Mouse (Mus musculus): ENCODE measurements around the gene Klc1. TPM values are rescaled to one million over a fixed set of nuclear protein-coding genes. Genes with fewer than 3 reads are reported as not detected.

Klc1 gene
- polyA plus RNA-seq, 1 experiment from 2014 or later = 598 TPM

- Histone ChIP-seq H3K27ac (ENCODE audit: low read depth, low read length) (no peak overlapping the region), H3K4me1 (ENCODE audit: control insufficient read depth, insufficient read depth, low read length) (no peaks in the 10 kb centered on the region), H3K9me3 (ENCODE audit: control insufficient read depth, low read length) (no peaks in the 10 kb centered on the region), H3K36me3 (ENCODE audit: control insufficient read depth, insufficient read depth, low read length) (peaks cover 91% of the 10 kb centered on the region), H3K4me2 (ENCODE audit: low read depth, low read length) (no peak overlapping the region), H3K27me3 (ENCODE audit: control insufficient read depth, insufficient read depth, low read length) (no peaks in the 10 kb centered on the region), H3K4me3 (ENCODE audit: low read depth, low read length) (no peak overlapping the region), H3K9ac (replicated peaks; ENCODE audit: low read depth, low read length) (no peak overlapping the region)
- ATAC-seq (ENCODE audit: low read depth) = no peak
- 94% methylated on average over 13 of the region's 13 CpGs for WGBS
Measured at GRCm38 (mm10) chr12:111777919-111778318, 19.3 kb downstream of the Klc1 start.

- no peak for ATAC-seq (ENCODE audit: low read depth)
- Histone ChIP-seq H3K27ac (ENCODE audit: low read depth, low read length) (no peak overlapping the region), H3K36me3 (ENCODE audit: control insufficient read depth, insufficient read depth, low read length) (peaks cover 82% of the 10 kb centered on the region), H3K4me3 (ENCODE audit: low read depth, low read length) (no peak overlapping the region), H3K9ac (replicated peaks; ENCODE audit: low read depth, low read length) (no peak overlapping the region), H3K27me3 (ENCODE audit: control insufficient read depth, insufficient read depth, low read length) (no peaks in the 10 kb centered on the region), H3K9me3 (ENCODE audit: control insufficient read depth, low read length) (no peaks in the 10 kb centered on the region), H3K4me2 (ENCODE audit: low read depth, low read length) (no peak overlapping the region), H3K4me1 (ENCODE audit: control insufficient read depth, insufficient read depth, low read length) (no peaks in the 10 kb centered on the region)
- 95% methylated on average over 1 of the region's 1 CpGs for WGBS
Measured at GRCm38 (mm10) chr12:111779544-111779943, 20.9 kb downstream of the Klc1 start.

- H3K4me3 ChIP-seq (ENCODE audit: low read depth, low read length) = no peak overlapping the region
- no peak overlapping the region for H3K27ac ChIP-seq (ENCODE audit: low read depth, low read length)
- ATAC-seq (ENCODE audit: low read depth) = no peak
- WGBS = 73% methylated on average over 14 of the region's 15 CpGs
- H3K9me3 ChIP-seq (ENCODE audit: control insufficient read depth, low read length) = no peaks in the 10 kb centered on the region
- no peak overlapping the region for H3K4me2 ChIP-seq (ENCODE audit: low read depth, low read length)
- H3K9ac ChIP-seq (replicated peaks; ENCODE audit: low read depth, low read length) = no peak overlapping the region
- no peaks in the 10 kb centered on the region for H3K27me3 ChIP-seq (ENCODE audit: control insufficient read depth, insufficient read depth, low read length)
- H3K4me1 ChIP-seq (ENCODE audit: control insufficient read depth, insufficient read depth, low read length) = no peaks in the 10 kb centered on the region
- peaks cover 77% of the 10 kb centered on the region for H3K36me3 ChIP-seq (ENCODE audit: control insufficient read depth, insufficient read depth, low read length)
Measured at GRCm38 (mm10) chr12:111785174-111785573, 26.5 kb downstream of the Klc1 start.

- ATAC-seq (ENCODE audit: low read depth) = no peak
- no peak overlapping the region for H3K4me2 ChIP-seq (ENCODE audit: low read depth, low read length)
- H3K4me3 ChIP-seq (ENCODE audit: low read depth, low read length) = no peak overlapping the region
- H3K9me3 ChIP-seq (ENCODE audit: control insufficient read depth, low read length) = no peaks in the 10 kb centered on the region
- no peak overlapping the region for H3K9ac ChIP-seq (replicated peaks; ENCODE audit: low read depth, low read length)
- 94% methylated on average over 6 of the region's 6 CpGs for WGBS
- H3K27ac ChIP-seq (ENCODE audit: low read depth, low read length) = no peak overlapping the region
- H3K4me1 ChIP-seq (ENCODE audit: control insufficient read depth, insufficient read depth, low read length) = no peaks in the 10 kb centered on the region
- H3K27me3 ChIP-seq (ENCODE audit: control insufficient read depth, insufficient read depth, low read length) = no peaks in the 10 kb centered on the region
- H3K36me3 ChIP-seq (ENCODE audit: control insufficient read depth, insufficient read depth, low read length) = peaks cover 74% of the 10 kb centered on the region
Measured at GRCm38 (mm10) chr12:111787015-111787414, 28.4 kb downstream of the Klc1 start.

GRCm38 (mm10) chr12:111790090-111790489 is 31.4 kb downstream of the Klc1 start:
- H3K4me3 ChIP-seq (ENCODE audit: low read depth, low read length) = no peak overlapping the region
- no peaks in the 10 kb centered on the region for H3K4me1 ChIP-seq (ENCODE audit: control insufficient read depth, insufficient read depth, low read length)
- H3K36me3 ChIP-seq (ENCODE audit: control insufficient read depth, insufficient read depth, low read length) = peaks cover 82% of the 10 kb centered on the region
- no peaks in the 10 kb centered on the region for H3K27me3 ChIP-seq (ENCODE audit: control insufficient read depth, insufficient read depth, low read length)
- H3K9me3 ChIP-seq (ENCODE audit: control insufficient read depth, low read length) = no peaks in the 10 kb centered on the region
- WGBS = 97% methylated on average over 5 of the region's 5 CpGs
- no peak for ATAC-seq (ENCODE audit: low read depth)
- H3K27ac ChIP-seq (ENCODE audit: low read depth, low read length) = no peak overlapping the region
- no peak overlapping the region for H3K9ac ChIP-seq (replicated peaks; ENCODE audit: low read depth, low read length)
- no peak overlapping the region for H3K4me2 ChIP-seq (ENCODE audit: low read depth, low read length)

- no peak for ATAC-seq (ENCODE audit: low read depth)
- H3K27me3 ChIP-seq (ENCODE audit: control insufficient read depth, insufficient read depth, low read length) = no peaks in the 10 kb centered on the region
- no peak overlapping the region for H3K9ac ChIP-seq (replicated peaks; ENCODE audit: low read depth, low read length)
- H3K4me3 ChIP-seq (ENCODE audit: low read depth, low read length) = no peak overlapping the region
- no peak overlapping the region for H3K4me2 ChIP-seq (ENCODE audit: low read depth, low read length)
- H3K4me1 ChIP-seq (ENCODE audit: control insufficient read depth, insufficient read depth, low read length) = no peaks in the 10 kb centered on the region
- WGBS = 91% methylated on average over 7 of the region's 7 CpGs
- no peak overlapping the region for H3K27ac ChIP-seq (ENCODE audit: low read depth, low read length)
- H3K36me3 ChIP-seq (ENCODE audit: control insufficient read depth, insufficient read depth, low read length) = peaks cover 78% of the 10 kb centered on the region
- H3K9me3 ChIP-seq (ENCODE audit: control insufficient read depth, low read length) = no peaks in the 10 kb centered on the region
Measured at GRCm38 (mm10) chr12:111790631-111791030, 32.0 kb downstream of the Klc1 start.

GRCm38 (mm10) chr12:111791474-111792104 is 32.9 kb downstream of the Klc1 start:
- H3K36me3 ChIP-seq (ENCODE audit: control insufficient read depth, insufficient read depth, low read length) = peaks cover 72% of the 10 kb centered on the region
- ATAC-seq (ENCODE audit: low read depth) = no peak

GRCm38 (mm10) chr12:111794102-111794501 is 35.5 kb downstream of the Klc1 start:
- WGBS = 80% methylated on average over 22 of the region's 22 CpGs
- H3K4me2 ChIP-seq (ENCODE audit: low read depth, low read length) = no peak overlapping the region
- ATAC-seq (ENCODE audit: low read depth) = no peak
- H3K4me3 ChIP-seq (ENCODE audit: low read depth, low read length) = no peak overlapping the region
- peaks cover 50% of the 10 kb centered on the region for H3K36me3 ChIP-seq (ENCODE audit: control insufficient read depth, insufficient read depth, low read length)
- no peak overlapping the region for H3K27ac ChIP-seq (ENCODE audit: low read depth, low read length)
- no peaks in the 10 kb centered on the region for H3K4me1 ChIP-seq (ENCODE audit: control insufficient read depth, insufficient read depth, low read length)
- no peak overlapping the region for H3K9ac ChIP-seq (replicated peaks; ENCODE audit: low read depth, low read length)
- H3K9me3 ChIP-seq (ENCODE audit: control insufficient read depth, low read length) = no peaks in the 10 kb centered on the region
- no peaks in the 10 kb centered on the region for H3K27me3 ChIP-seq (ENCODE audit: control insufficient read depth, insufficient read depth, low read length)

More at GRCm38 (mm10) chr12:111791474-111792104, 32.9 kb downstream of the Klc1 start:
- Histone ChIP-seq H3K9me3 (ENCODE audit: control insufficient read depth, low read length) (no peaks in the 10 kb centered on the region), H3K9ac (replicated peaks; ENCODE audit: low read depth, low read length) (no peak overlapping the region), H3K4me1 (ENCODE audit: control insufficient read depth, insufficient read depth, low read length) (no peaks in the 10 kb centered on the region), H3K27ac (ENCODE audit: low read depth, low read length) (no peak overlapping the region), H3K27me3 (ENCODE audit: control insufficient read depth, insufficient read depth, low read length) (no peaks in the 10 kb centered on the region), H3K4me2 (ENCODE audit: low read depth, low read length) (no peak overlapping the region), H3K4me3 (ENCODE audit: low read depth, low read length) (no peak overlapping the region)
- 71% methylated on average over 13 of the region's 13 CpGs for WGBS

GRCm38 (mm10) chr12:111794526-111795179 is 36.0 kb downstream of the Klc1 start:
- Histone ChIP-seq H3K27me3 (ENCODE audit: control insufficient read depth, insufficient read depth, low read length) (no peaks in the 10 kb centered on the region), H3K9ac (replicated peaks; ENCODE audit: low read depth, low read length) (no peak overlapping the region), H3K36me3 (ENCODE audit: control insufficient read depth, insufficient read depth, low read length) (peaks cover 45% of the 10 kb centered on the region), H3K27ac (ENCODE audit: low read depth, low read length) (no peak overlapping the region), H3K4me3 (ENCODE audit: low read depth, low read length) (no peak overlapping the region), H3K4me2 (ENCODE audit: low read depth, low read length) (no peak overlapping the region), H3K4me1 (ENCODE audit: control insufficient read depth, insufficient read depth, low read length) (no peaks in the 10 kb centered on the region), H3K9me3 (ENCODE audit: control insufficient read depth, low read length) (no peaks in the 10 kb centered on the region)
- WGBS = 94% methylated on average over 18 of the region's 18 CpGs
- ATAC-seq (ENCODE audit: low read depth) = no peak
